Mouse (Mus musculus): Measurements from ENCODE around the gene Olfr874.

DNA sequence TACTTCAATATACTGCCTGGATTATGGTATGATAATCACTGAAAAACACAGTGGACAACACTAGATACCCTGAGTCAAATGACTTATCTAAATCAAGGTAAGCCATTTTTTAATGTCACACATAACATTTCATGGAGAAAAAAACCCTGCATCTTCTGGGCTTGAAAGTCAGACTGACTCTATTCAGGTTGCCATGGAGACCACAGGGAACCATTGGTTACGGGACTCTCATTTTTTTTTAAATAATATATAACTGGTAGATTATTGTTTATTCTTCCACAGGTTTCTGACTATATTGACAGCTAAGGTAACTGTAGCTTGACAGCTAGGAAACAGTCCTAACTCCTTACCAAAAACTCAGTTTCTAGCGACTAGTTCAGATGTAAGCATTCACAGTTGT, 6.6 kb downstream of the Olfr874 start:
- TF ChIP-seq CTCF (IDR thresholded peaks at IDR 0.05 in 2 of 3, conservative IDR thresholded peaks at IDR 0.05 in 1 of 3; ENCODE audit: control insufficient read depth in 1 of 3, insufficient read depth in 1 of 3, low read depth in 2 of 3, low read length in 3 of 3, poor library complexity in 1 of 3, severe bottlenecking in 1 of 3) (no peak), POLR2A (IDR thresholded peaks at IDR 0.05; ENCODE audit: control insufficient read depth in 1 of 2, insufficient read depth in 1 of 2, low read depth in 1 of 2, low read length in 2 of 2, poor library complexity in 1 of 2) (no peak), JUND (IDR thresholded peaks at IDR 0.05; ENCODE audit: low read depth, low read length) (no peak), NELFE (IDR thresholded peaks at IDR 0.05; ENCODE audit: low read depth, low read length) (no peak), GABPA (IDR thresholded peaks at IDR 0.05; ENCODE audit: low read depth, low read length) (no peak), SIN3A (IDR thresholded peaks at IDR 0.05; ENCODE audit: low read length) (no peak), TAL1 (IDR thresholded peaks at IDR 0.05; ENCODE audit: low read length) (no peak), CHD2 (IDR thresholded peaks at IDR 0.05; ENCODE audit: low read length) (no peak), HCFC1 (IDR thresholded peaks at IDR 0.05; ENCODE audit: low read depth, low read length) (no peak), USF1 (IDR thresholded peaks at IDR 0.05; ENCODE audit: low read depth, low read length) (no peak), EP300 (IDR thresholded peaks at IDR 0.05; ENCODE audit: low read depth in 1 of 2, low read length in 2 of 2) (no peak), E2F4 (IDR thresholded peaks at IDR 0.05; ENCODE audit: borderline replicate concordance, low read depth, low read length) (no peak), TBP (IDR thresholded peaks at IDR 0.05; ENCODE audit: low read depth, low read length) (no peak)

Data from MEL (cell line).